Comparison of ENCODE assay signal across 9 mouse cellular contexts in the genomic region with DNA sequence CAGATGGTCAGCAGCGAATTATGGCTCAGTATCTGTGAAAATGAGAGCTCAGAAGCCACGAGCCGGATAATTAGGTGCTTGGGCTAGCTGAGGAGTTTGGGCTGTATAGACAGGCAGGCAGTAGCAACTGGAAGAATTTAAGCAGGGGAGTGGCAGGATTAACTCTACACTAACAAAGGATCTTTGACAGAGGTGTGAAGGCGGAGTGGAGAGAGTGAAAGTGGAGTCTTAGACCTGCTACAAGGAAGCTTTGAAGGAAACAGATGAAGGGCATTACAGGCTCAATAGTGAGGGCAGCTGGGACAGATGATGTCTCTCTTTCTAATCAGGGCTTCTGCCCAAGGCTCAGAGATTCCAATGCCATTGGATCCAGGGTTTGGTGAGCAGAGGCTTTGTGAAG. TPM values are rescaled to one million over a fixed set of nuclear protein-coding genes. Genes with fewer than 3 reads are reported as not detected.
A peak's percentile ranks its signal among the peaks of the same experiment; 100 is the strongest.
DNase-seq lines count a peak whose midpoint lies in the region; ATAC-seq and TF ChIP-seq lines count a peak whose summit lies in the region.
"Had no signal": no experiment of that assay in that cellular context is flagged by ENCODE, and none has a peak within 500 bp of the region (broad histone marks: within the 10 kb centered on the region; RNA-seq: fewer than 3 reads in every experiment).

No protein-coding gene starts in this region.

- intact Hi-C loops in heart, postnatal 25 days (cut with DNase I): no loop called here

- no peaks in the 10 kb centered on the region for H3K9me3 ChIP-seq in heart, embryonic 13.5 days
- H3K9me3 ChIP-seq in midbrain, embryonic 13.5 days: no peaks in the 10 kb centered on the region
- no peaks in the 10 kb centered on the region for H3K9me3 ChIP-seq in midbrain, embryonic 16.5 days (replicated peaks; ENCODE audit: control insufficient read depth, low read length, poor library complexity, severe bottlenecking)
- H3K9me3 ChIP-seq in limb, embryonic 10.5 days (replicated peaks): no peaks in the 10 kb centered on the region

- no peak for DNase-seq in heart, postnatal 25 days (ENCODE audit: low spot score)
- no peak for DNase-seq in limb, embryonic 10.5 days (ENCODE audit: low spot score)
- no peak for DNase-seq in cerebellum, postnatal 14 days
- no peak for DNase-seq in thymus, adult 18-20 months
- DNase-seq: kidney, adult 11 months had no signal

- peak overlapping the region; percentile 90 for H3K4me2 ChIP-seq in heart, embryonic 13.5 days
- H3K4me2 ChIP-seq in midbrain, embryonic 13.5 days (replicated peaks): peak overlapping the region; percentile 91; the same call in 1 of the 2 replicates
- H3K4me2 ChIP-seq in midbrain, embryonic 16.5 days (ENCODE audit: low read length): no peak overlapping the region

- no peaks in the 10 kb centered on the region for H3K27me3 ChIP-seq in heart, embryonic 13.5 days (replicated peaks)
- H3K27me3 ChIP-seq in midbrain, embryonic 13.5 days: no peaks in the 10 kb centered on the region
- no peaks in the 10 kb centered on the region for H3K27me3 ChIP-seq in midbrain, embryonic 16.5 days (ENCODE audit: control insufficient read depth, insufficient read depth, low read depth, low read length)
- H3K27me3 ChIP-seq in limb, embryonic 10.5 days (ENCODE audit: low read depth, poor library complexity, severe bottlenecking): 0 out of 2 replicates have a peak, but pooled peaks cover 8% of the 10 kb centered on the region
- no peaks in the 10 kb centered on the region for H3K27me3 ChIP-seq in small intestine, adult 2 months (ENCODE audit: control insufficient read depth, insufficient read depth, low read length)

- ATAC-seq in heart, embryonic 13.5 days (ENCODE audit: extremely low read depth, insufficient number of reproducible peaks, low FRiP score, low TSS enrichment): no peak
- no peak for ATAC-seq in midbrain, embryonic 13.5 days
- ATAC-seq in midbrain, embryonic 16.5 days: no peak

- H3K36me3 ChIP-seq in heart, embryonic 13.5 days: peaks cover 7% of the 10 kb centered on the region
- H3K36me3 ChIP-seq in midbrain, embryonic 13.5 days: peaks cover 5% of the 10 kb centered on the region; the same call in 1 of the 2 replicates
- no peaks in the 10 kb centered on the region for H3K36me3 ChIP-seq in midbrain, embryonic 16.5 days (ENCODE audit: control insufficient read depth, insufficient read depth, low read length)
- peaks cover 13% of the 10 kb centered on the region for H3K36me3 ChIP-seq in limb, embryonic 10.5 days
- H3K36me3 ChIP-seq in small intestine, adult 2 months (ENCODE audit: control insufficient read depth, insufficient read depth, low read length): peaks cover 4% of the 10 kb centered on the region; the same call in 1 of the 2 replicates

- H3K27ac ChIP-seq in heart, embryonic 13.5 days (replicated peaks): peak overlapping the region; percentile 95; the same call in 1 of the 2 replicates
- no peak overlapping the region for H3K27ac ChIP-seq in midbrain, embryonic 13.5 days
- H3K27ac ChIP-seq in midbrain, embryonic 16.5 days (ENCODE audit: low read length): no peak overlapping the region
- H3K27ac ChIP-seq in limb, embryonic 10.5 days: no peak overlapping the region
- 0 out of 2 replicates have a peak overlapping the region, but pooled peaks have one; percentile 1 for H3K27ac ChIP-seq in small intestine, adult 2 months (ENCODE audit: insufficient read depth, low read depth, low read length)

- TF ChIP-seq POLR2A in small intestine, adult 2 months (IDR thresholded peaks at IDR 0.05; ENCODE audit: low read depth, low read length): no peak

- peaks cover 49% of the 10 kb centered on the region for H3K4me1 ChIP-seq in heart, embryonic 13.5 days
- peaks cover 39% of the 10 kb centered on the region for H3K4me1 ChIP-seq in midbrain, embryonic 13.5 days (replicated peaks)
- peaks cover 26% of the 10 kb centered on the region for H3K4me1 ChIP-seq in midbrain, embryonic 16.5 days (ENCODE audit: control insufficient read depth, insufficient read depth, low read length)
- H3K4me1 ChIP-seq in limb, embryonic 10.5 days: peaks cover 35% of the 10 kb centered on the region
- peaks cover 11% of the 10 kb centered on the region; the same call in 1 of the 2 replicates for H3K4me1 ChIP-seq in small intestine, adult 2 months (ENCODE audit: control insufficient read depth, insufficient read depth, insufficient read length, low read length)

- 0 out of 2 replicates have a peak overlapping the region, but pooled peaks have one; percentile 98 for H3K4me3 ChIP-seq in heart, embryonic 13.5 days
- H3K4me3 ChIP-seq in midbrain, embryonic 13.5 days (replicated peaks): no peak overlapping the region
- H3K4me3 ChIP-seq in midbrain, embryonic 16.5 days (ENCODE audit: low read depth, low read length): no peak overlapping the region
- peak overlapping the region; percentile 94 for H3K4me3 ChIP-seq in limb, embryonic 10.5 days
- H3K4me3 ChIP-seq in small intestine, adult 2 months (ENCODE audit: low read depth, low read length): no peak overlapping the region

- H3K9ac ChIP-seq in heart, embryonic 13.5 days: peak overlapping the region; percentile 99; the same call in 1 of the 2 replicates
- H3K9ac ChIP-seq in midbrain, embryonic 13.5 days (replicated peaks): no peak overlapping the region
- no peak overlapping the region for H3K9ac ChIP-seq in midbrain, embryonic 16.5 days (ENCODE audit: low read depth, low read length)

- TF ChIP-seq CTCF in small intestine, adult 2 months (IDR thresholded peaks at IDR 0.05; ENCODE audit: extremely low read depth, insufficient read length, insufficient replicate concordance, low read depth, low read length): no peak

- 62% methylated on average over 4 of the region's 4 CpGs for WGBS in heart, embryonic 13.5 days
- WGBS in midbrain, embryonic 13.5 days: 25% methylated on average over 4 of the region's 4 CpGs
- 28% methylated on average over 4 of the region's 4 CpGs for WGBS in midbrain, embryonic 16.5 days
- 43% methylated on average over 4 of the region's 4 CpGs for WGBS in limb, embryonic 10.5 days
- WGBS in small intestine, adult 2 months: 47% methylated on average over 4 of the region's 4 CpGs

RNA-seq across cellular contexts. Expression of gene Prox2, which starts 1.1 kb away (rescaled TPM):
- polyA plus RNA-seq in heart, embryonic 13.5 days (2015; fragmentation: Nextera tagmentation; extraction: Ambion mirVana): 1.9 and 2.8 TPM in 2 replicates
- total RNA-seq in heart, postnatal 25 days (2021): 1 to 10 TPM; 1.5 to 1.8 TPM
- 1.8 and 2.8 TPM in 2 replicates for polyA plus RNA-seq in midbrain, embryonic 13.5 days (2015; fragmentation: Nextera tagmentation; extraction: Ambion mirVana)
- polyA plus RNA-seq in midbrain, embryonic 16.5 days (2015; fragmentation: Nextera tagmentation; extraction: Ambion mirVana): 1.2 and 1.9 TPM in 2 replicates
- polyA plus RNA-seq in limb, embryonic 10.5 days (2016; fragmentation: Nextera tagmentation; extraction: Ambion mirVana): 2.4 and 2.7 TPM in 2 replicates
- 0.42 and 1.3 TPM in 2 replicates for polyA plus RNA-seq in small intestine, adult 2 months (2012; rRNA removed)

RNA-seq across cellular contexts. Expression of gene Dlst, which starts 1.2 kb away (rescaled TPM):
- polyA plus RNA-seq in heart, embryonic 13.5 days (2015; fragmentation: Nextera tagmentation; extraction: Ambion mirVana): 176 and 193 TPM in 2 replicates
- 100 to 1,000 TPM; 830 to 838 TPM for total RNA-seq in heart, postnatal 25 days (2021)
- 98.6 and 104 TPM in 2 replicates for polyA plus RNA-seq in midbrain, embryonic 13.5 days (2015; fragmentation: Nextera tagmentation; extraction: Ambion mirVana)
- polyA plus RNA-seq in midbrain, embryonic 16.5 days (2015; fragmentation: Nextera tagmentation; extraction: Ambion mirVana): 103 and 104 TPM in 2 replicates
- polyA plus RNA-seq in limb, embryonic 10.5 days (2016; fragmentation: Nextera tagmentation; extraction: Ambion mirVana): 116 and 123 TPM in 2 replicates
- polyA plus RNA-seq in small intestine, adult 2 months (2012; rRNA removed): 74.2 and 125 TPM in 2 replicates

RNA-seq across cellular contexts. Expression of gene Rps6kl1, which starts 41.6 kb away (rescaled TPM):
- 1.2 and 1.3 TPM in 2 replicates for polyA plus RNA-seq in heart, embryonic 13.5 days (2015; fragmentation: Nextera tagmentation; extraction: Ambion mirVana)
- total RNA-seq in heart, postnatal 25 days (2021): 1 to 10 TPM; 2.6 to 4.3 TPM
- polyA plus RNA-seq in midbrain, embryonic 13.5 days (2015; fragmentation: Nextera tagmentation; extraction: Ambion mirVana): 15.6 and 16.6 TPM in 2 replicates
- 39.3 and 43.3 TPM in 2 replicates for polyA plus RNA-seq in midbrain, embryonic 16.5 days (2015; fragmentation: Nextera tagmentation; extraction: Ambion mirVana)
- polyA plus RNA-seq in limb, embryonic 10.5 days (2016; fragmentation: Nextera tagmentation; extraction: Ambion mirVana): 0.39 and 0.45 TPM in 2 replicates
- 0.25 and 0.68 TPM in 2 replicates for polyA plus RNA-seq in small intestine, adult 2 months (2012; rRNA removed)

Comparison
In these comparisons a context has a peak if more than half of its experiments do, and no peak if none do; other contexts are left out.
1. H3K27ac ChIP-seq: peak in heart, embryonic 13.5 days (single experiment) and small intestine, adult 2 months (single experiment); none in midbrain, embryonic 13.5 days (single experiment), midbrain, embryonic 16.5 days (single experiment) and limb, embryonic 10.5 days (single experiment).
2. H3K4me3 ChIP-seq: peak in heart, embryonic 13.5 days (single experiment) and limb, embryonic 10.5 days (single experiment); none in midbrain, embryonic 13.5 days (single experiment), midbrain, embryonic 16.5 days (single experiment) and small intestine, adult 2 months (single experiment).